Mouse (Mus musculus): ENCODE measurements around the gene St6galnac3.

DNA sequence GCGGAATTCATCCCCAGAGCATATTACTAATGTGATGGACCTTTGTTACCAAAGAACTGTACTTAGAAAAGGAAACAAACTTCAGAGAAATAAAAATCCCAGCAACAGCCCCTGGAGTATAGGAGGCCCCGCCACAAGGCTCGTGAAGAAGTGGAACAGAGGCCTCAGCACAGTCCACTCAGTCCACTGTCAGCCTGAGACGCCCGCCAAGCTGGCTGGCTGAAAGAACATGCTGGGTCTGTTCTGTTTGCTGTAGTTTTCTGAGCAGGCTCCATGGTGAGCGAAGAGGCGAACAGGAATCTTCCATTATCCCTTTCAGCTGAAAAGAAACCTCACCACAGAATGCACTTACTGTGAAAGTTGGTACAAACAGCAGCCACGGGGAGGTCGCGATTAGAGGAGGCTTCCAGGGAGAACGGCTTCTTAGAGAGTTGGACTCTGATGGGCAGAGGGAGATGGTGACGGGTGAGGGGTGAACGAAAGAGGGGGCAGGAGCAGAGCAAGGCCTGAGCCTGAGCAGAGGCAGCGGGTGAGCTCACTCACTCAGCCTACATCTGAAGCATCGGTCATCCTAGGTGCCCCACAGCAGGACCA, 65.3 kb downstream of the St6galnac3 start:
- no peak for TF ChIP-seq CTCF (IDR thresholded peaks at IDR 0.05; ENCODE audit: low read depth)
- TF ChIP-seq EP300 (optimal IDR thresholded peaks at IDR 0.05), result no peak
